Mouse (Mus musculus) spleen, adult 2 months (tissue): ENCODE data around the gene Tns1.

Experiments
- CTCF ChIP-seq: fragments of 200-500 bp; IDR thresholded peaks from 2 replicates; pipeline ENCODE4 v1.5.1; 2011; ENCODE audit warnings: mild to moderate bottlenecking, inconsistent platforms; ENCODE audit not compliant: insufficient read depth, insufficient read length, insufficient replicate concordance; ENCODE audit errors: extremely low read depth
- POLR2A ChIP-seq: fragments of 200-500 bp; IDR thresholded peaks from 2 replicates; pipeline ENCODE4 v1.6.1; 2011; ENCODE audit warnings: low read depth, low read length, inconsistent platforms

- TF ChIP-seq POLR2A (no peak), CTCF (no peak)
Observed at GRCm38 (mm10) chr1:74057501-74057900, 66.7 kb downstream of the Tns1 start.
